Mouse (Mus musculus): Measurements from ENCODE around the gene Olig2. TPM values are rescaled to one million over a fixed set of nuclear protein-coding genes. Genes with fewer than 3 reads are reported as not detected.

The Olig2 gene
- polyA plus RNA-seq, 1 experiment from 2014 or later = not detected

GRCm38 (mm10) chr16:91265972-91266371 lies 40.7 kb downstream of the Olig2 start:
- H3K9ac ChIP-seq (ENCODE audit: low read length) = no peak overlapping the region
- no peak overlapping the region for H3K4me3 ChIP-seq (ENCODE audit: control insufficient read depth in 1 of 2, insufficient read depth in 1 of 2, low read depth in 1 of 2, low read length in 2 of 2)
- no peak for ATAC-seq (ENCODE audit: insufficient number of reproducible peaks, insufficient read depth, low FRiP score, low read depth)
- no peaks in the 10 kb centered on the region for H3K9me3 ChIP-seq (ENCODE audit: control insufficient read depth, low read length)
- H3K27me3 ChIP-seq (ENCODE audit: control insufficient read depth, insufficient read depth, low read length) = peaks cover 77% of the 10 kb centered on the region
- no peak overlapping the region for H3K27ac ChIP-seq (replicated peaks in 1 of 2; ENCODE audit: control insufficient read depth in 1 of 2, insufficient read depth in 1 of 2, low read depth in 2 of 2, low read length in 2 of 2)
- no peaks in the 10 kb centered on the region for H3K36me3 ChIP-seq (ENCODE audit: control insufficient read depth, insufficient read depth, low read length)
- H3K4me2 ChIP-seq (ENCODE audit: low read length) = no peak overlapping the region
- 81% methylated on average over 6 of the region's 6 CpGs for WGBS
- peaks cover 3 to 11% of the 10 kb centered on the region in 2 experiments; a peak in 2 of 4 replicates for H3K4me1 ChIP-seq (ENCODE audit: control insufficient read depth in 2 of 2, insufficient read depth in 2 of 2, low read length in 2 of 2)

- Histone ChIP-seq H3K4me2 (ENCODE audit: low read length) (peak overlapping the region; percentile 86), H3K9me3 (ENCODE audit: control insufficient read depth, low read length) (no peaks in the 10 kb centered on the region), H3K36me3 (ENCODE audit: control insufficient read depth, insufficient read depth, low read length) (no peaks in the 10 kb centered on the region), H3K27ac (replicated peaks in 1 of 2; ENCODE audit: control insufficient read depth in 1 of 2, insufficient read depth in 1 of 2, low read depth in 2 of 2, low read length in 2 of 2) (no peak overlapping the region), H3K4me1 (ENCODE audit: control insufficient read depth in 2 of 2, insufficient read depth in 2 of 2, low read length in 2 of 2) (peaks cover 3 to 17% of the 10 kb centered on the region in 2 experiments; a peak in 3 of 4 replicates), H3K27me3 (ENCODE audit: control insufficient read depth, insufficient read depth, low read length) (peaks cover 92% of the 10 kb centered on the region), H3K4me3 (ENCODE audit: control insufficient read depth in 1 of 2, insufficient read depth in 1 of 2, low read depth in 1 of 2, low read length in 2 of 2) (peak overlapping the region; percentile 43 to 47), H3K9ac (ENCODE audit: low read length) (no peak overlapping the region)
- no peak for ATAC-seq (ENCODE audit: insufficient number of reproducible peaks, insufficient read depth, low FRiP score, low read depth)
- WGBS = 13% methylated on average over 13 of the region's 13 CpGs
Observed at GRCm38 (mm10) chr16:91268724-91269452, 43.6 kb downstream of the Olig2 start.

GRCm38 (mm10) chr16:91269468-91270211 lies 44.4 kb downstream of the Olig2 start, which contains the start of gene Olig1:
Olig1 (plus strand) TSS chr16:91269772.
- Histone ChIP-seq H3K27me3 (ENCODE audit: control insufficient read depth, insufficient read depth, low read length) (peaks cover 93% of the 10 kb centered on the region), H3K4me2 (ENCODE audit: low read length) (peak within 1 kb of the TSS; percentile 86), H3K4me1 (ENCODE audit: control insufficient read depth in 2 of 2, insufficient read depth in 2 of 2, low read length in 2 of 2) (peaks cover 3 to 17% of the 10 kb centered on the region in 2 experiments; a peak in 3 of 4 replicates), H3K9me3 (ENCODE audit: control insufficient read depth, low read length) (no peaks in the 10 kb centered on the region), H3K27ac (replicated peaks in 1 of 2; ENCODE audit: control insufficient read depth in 1 of 2, insufficient read depth in 1 of 2, low read depth in 2 of 2, low read length in 2 of 2) (no peak within 1 kb of the TSS), H3K36me3 (ENCODE audit: control insufficient read depth, insufficient read depth, low read length) (no peaks in the 10 kb centered on the region), H3K4me3 (ENCODE audit: control insufficient read depth in 1 of 2, insufficient read depth in 1 of 2, low read depth in 1 of 2, low read length in 2 of 2) (peak within 1 kb of the TSS; percentile 43 to 47), H3K9ac (ENCODE audit: low read length) (no peak within 1 kb of the TSS)
- ATAC-seq (ENCODE audit: insufficient number of reproducible peaks, insufficient read depth, low FRiP score, low read depth) = peak; percentile 75
- under 1% methylated on average over 63 of the region's 64 CpGs for WGBS

GRCm38 (mm10) chr16:91270212-91270971 lies 45.1 kb downstream of the Olig2 start:
- peaks cover 3 to 17% of the 10 kb centered on the region in 2 experiments; a peak in 3 of 4 replicates for H3K4me1 ChIP-seq (ENCODE audit: control insufficient read depth in 2 of 2, insufficient read depth in 2 of 2, low read length in 2 of 2)
- no peak for ATAC-seq (ENCODE audit: insufficient number of reproducible peaks, insufficient read depth, low FRiP score, low read depth)
- H3K4me3 ChIP-seq (ENCODE audit: control insufficient read depth in 1 of 2, insufficient read depth in 1 of 2, low read depth in 1 of 2, low read length in 2 of 2) = peak overlapping the region; percentile 43 to 47
- H3K9ac ChIP-seq (ENCODE audit: low read length) = no peak overlapping the region
- WGBS = under 1% methylated on average over 63 of the region's 63 CpGs
- H3K4me2 ChIP-seq (ENCODE audit: low read length) = peak overlapping the region; percentile 86
- H3K27me3 ChIP-seq (ENCODE audit: control insufficient read depth, insufficient read depth, low read length) = peaks cover 99% of the 10 kb centered on the region
- H3K36me3 ChIP-seq (ENCODE audit: control insufficient read depth, insufficient read depth, low read length) = no peaks in the 10 kb centered on the region
- no peak overlapping the region for H3K27ac ChIP-seq (replicated peaks in 1 of 2; ENCODE audit: control insufficient read depth in 1 of 2, insufficient read depth in 1 of 2, low read depth in 2 of 2, low read length in 2 of 2)
- no peaks in the 10 kb centered on the region for H3K9me3 ChIP-seq (ENCODE audit: control insufficient read depth, low read length)

GRCm38 (mm10) chr16:91270982-91271549 lies 45.8 kb downstream of the Olig2 start:
- peak overlapping the region; percentile 86 for H3K4me2 ChIP-seq (ENCODE audit: low read length)
- no peak overlapping the region for H3K27ac ChIP-seq (replicated peaks in 1 of 2; ENCODE audit: control insufficient read depth in 1 of 2, insufficient read depth in 1 of 2, low read depth in 2 of 2, low read length in 2 of 2)
- peaks cover 3 to 17% of the 10 kb centered on the region in 2 experiments; a peak in 3 of 4 replicates for H3K4me1 ChIP-seq (ENCODE audit: control insufficient read depth in 2 of 2, insufficient read depth in 2 of 2, low read length in 2 of 2)
- WGBS = 1% methylated on average over 28 of the region's 29 CpGs
- peaks cover 98% of the 10 kb centered on the region for H3K27me3 ChIP-seq (ENCODE audit: control insufficient read depth, insufficient read depth, low read length)
- H3K4me3 ChIP-seq (ENCODE audit: control insufficient read depth in 1 of 2, insufficient read depth in 1 of 2, low read depth in 1 of 2, low read length in 2 of 2) = peak overlapping the region in 1 of 2 experiments; percentile 47; a peak in 1 of 4 replicates
- no peak overlapping the region for H3K9ac ChIP-seq (ENCODE audit: low read length)
- no peak for ATAC-seq (ENCODE audit: insufficient number of reproducible peaks, insufficient read depth, low FRiP score, low read depth)
- H3K36me3 ChIP-seq (ENCODE audit: control insufficient read depth, insufficient read depth, low read length) = no peaks in the 10 kb centered on the region
- no peaks in the 10 kb centered on the region for H3K9me3 ChIP-seq (ENCODE audit: control insufficient read depth, low read length)

- no peaks in the 10 kb centered on the region for H3K36me3 ChIP-seq (ENCODE audit: control insufficient read depth, insufficient read depth, low read length)
- H3K27me3 ChIP-seq (ENCODE audit: control insufficient read depth, insufficient read depth, low read length) = peaks cover 98% of the 10 kb centered on the region
- no peak for ATAC-seq (ENCODE audit: insufficient number of reproducible peaks, insufficient read depth, low FRiP score, low read depth)
- H3K4me1 ChIP-seq (ENCODE audit: control insufficient read depth in 2 of 2, insufficient read depth in 2 of 2, low read length in 2 of 2) = peaks cover 3 to 17% of the 10 kb centered on the region in 2 experiments; a peak in 3 of 4 replicates
- H3K4me3 ChIP-seq (ENCODE audit: control insufficient read depth in 1 of 2, insufficient read depth in 1 of 2, low read depth in 1 of 2, low read length in 2 of 2) = no peak overlapping the region
- WGBS = 6% methylated on average over 20 of the region's 20 CpGs
- no peaks in the 10 kb centered on the region for H3K9me3 ChIP-seq (ENCODE audit: control insufficient read depth, low read length)
- H3K27ac ChIP-seq (replicated peaks in 1 of 2; ENCODE audit: control insufficient read depth in 1 of 2, insufficient read depth in 1 of 2, low read depth in 2 of 2, low read length in 2 of 2) = no peak overlapping the region
- H3K4me2 ChIP-seq (ENCODE audit: low read length) = no peak overlapping the region
- no peak overlapping the region for H3K9ac ChIP-seq (ENCODE audit: low read length)
Observed at GRCm38 (mm10) chr16:91271634-91272033, 46.4 kb downstream of the Olig2 start.

Data from heart, embryonic 14.5 days (tissue).